Mouse (Mus musculus) effector memory CD4-positive, alpha-beta T cell, adult 5 months (primary cell): ENCODE measurements around the gene 1110025L11Rik. TPM values are rescaled to one million over a fixed set of nuclear protein-coding genes. Genes with fewer than 3 reads are reported as not detected.

Experiments used
- polyA plus RNA-seq: library from polyadenylated mRNA; unstranded; fragments of 100-300 nt; shearing (Covaris generic); gene quantifications from one replicate; pipeline ENCODE4 v1.2.1, GENCODE M21; 2017

The 1110025L11Rik gene
- polyA plus RNA-seq: not detected

GRCm38 (mm10) chr16:89063902-89064301 lies at the start of gene 1110025L11Rik:
TSS of gene 1110025L11Rik (minus strand) at chr16:89064002.

GRCm38 (mm10) chr16:89047783-89048182 lies 16.0 kb downstream of the 1110025L11Rik start, which contains the start of gene Krtap6-5:
TSS of gene Krtap6-5 (minus strand) at chr16:89047883.

GRCm38 (mm10) chr16:89041372-89041771 lies 22.4 kb downstream of the 1110025L11Rik start, which contains the start of gene Gm10228:
TSS of gene Gm10228 (minus strand) at chr16:89041472.

DNA sequence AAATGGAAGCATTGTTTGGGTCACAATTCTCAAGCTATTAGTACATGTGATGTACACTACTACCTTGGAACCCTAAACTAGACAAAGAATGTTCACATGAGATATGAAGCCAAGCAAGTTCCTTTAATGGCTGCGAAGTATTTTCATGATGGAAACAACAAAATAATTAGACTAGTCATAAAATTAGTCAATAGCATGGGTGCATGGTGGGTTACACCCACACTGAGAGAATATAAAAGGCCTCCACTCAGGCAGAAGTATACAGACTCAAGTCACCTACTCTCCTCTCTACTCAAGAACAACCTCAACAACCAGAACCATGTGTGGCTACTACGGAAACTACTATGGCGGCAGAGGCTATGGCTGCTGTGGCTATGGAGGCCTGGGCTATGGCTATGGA lies 32.4 kb downstream of the 1110025L11Rik start, which contains the start of gene Krtap6-1:
TSS of gene Krtap6-1 (plus strand) at position 301 of the 400 bp plus-strand sequence.

DNA sequence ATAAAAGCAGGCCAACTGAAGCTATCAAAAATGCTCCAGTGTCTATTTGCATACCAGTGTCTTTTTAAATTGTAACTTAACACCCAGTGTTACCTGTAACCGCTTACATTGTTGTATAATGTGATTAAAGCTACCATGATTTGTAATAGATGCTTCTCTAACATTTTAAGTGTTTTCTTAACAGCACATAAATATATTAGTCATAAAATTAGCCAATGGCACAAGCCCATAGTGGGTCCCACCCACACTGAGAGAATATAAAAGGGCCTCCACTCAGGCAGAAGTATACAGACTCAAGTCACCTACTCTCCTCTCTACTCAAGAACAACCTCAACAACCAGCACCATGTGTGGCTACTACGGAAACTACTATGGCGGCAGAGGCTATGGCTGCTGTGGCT lies 48.8 kb downstream of the 1110025L11Rik start, which contains the start of gene Gm10229:
TSS of gene Gm10229 (plus strand) at position 301 of the 400 bp plus-strand sequence.

Other genes starting within 250 kb of the 1110025L11Rik start
- not detected for gene Krtap15, start 243.8 kb downstream of the 1110025L11Rik start, polyA plus RNA-seq
- gene Krtap14, start 237.9 kb downstream of the 1110025L11Rik start, polyA plus RNA-seq: not detected
- gene Krtap19-1, start 194.6 kb downstream of the 1110025L11Rik start, polyA plus RNA-seq: not detected
- gene Krtap19-2, start 189.7 kb downstream of the 1110025L11Rik start, polyA plus RNA-seq: not detected
- gene Krtap19-3, start 186.0 kb downstream of the 1110025L11Rik start, polyA plus RNA-seq: not detected
- not detected for gene Krtap19-4, start 178.9 kb downstream of the 1110025L11Rik start, polyA plus RNA-seq
- gene Krtap19-5, start 167.5 kb downstream of the 1110025L11Rik start, polyA plus RNA-seq: not detected
- gene Krtap19-9b, start 131.7 kb downstream of the 1110025L11Rik start, polyA plus RNA-seq: not detected
- not detected for gene Krtap16-3, start 101.1 kb downstream of the 1110025L11Rik start, polyA plus RNA-seq
- not detected for gene Krtap22-2, start 53.2 kb downstream of the 1110025L11Rik start, polyA plus RNA-seq
- not detected for gene Gm10229, start 48.7 kb downstream of the 1110025L11Rik start, polyA plus RNA-seq
- gene Krtap6-1, start 32.3 kb downstream of the 1110025L11Rik start, polyA plus RNA-seq: not detected
- not detected for gene Gm10228, start 22.5 kb downstream of the 1110025L11Rik start, polyA plus RNA-seq
- gene Krtap6-5, start 16.1 kb downstream of the 1110025L11Rik start, polyA plus RNA-seq: not detected
- not detected for gene Krtap6-3, start 20.0 kb upstream of the 1110025L11Rik start, polyA plus RNA-seq
- not detected for gene Gm6358, start 76.8 kb upstream of the 1110025L11Rik start, polyA plus RNA-seq
- gene Gm10061, start 87.1 kb upstream of the 1110025L11Rik start, polyA plus RNA-seq: not detected
- gene Gm9789, start 94.0 kb upstream of the 1110025L11Rik start, polyA plus RNA-seq: not detected
- not detected for gene Gm7735, start 105.5 kb upstream of the 1110025L11Rik start, polyA plus RNA-seq
- gene 1110057P08Rik, start 110.7 kb upstream of the 1110025L11Rik start, polyA plus RNA-seq: not detected
- not detected for gene Krtap20-2, start 141.9 kb upstream of the 1110025L11Rik start, polyA plus RNA-seq